Mouse (Mus musculus): Measurements from ENCODE around the gene Rhot2.

DNA sequence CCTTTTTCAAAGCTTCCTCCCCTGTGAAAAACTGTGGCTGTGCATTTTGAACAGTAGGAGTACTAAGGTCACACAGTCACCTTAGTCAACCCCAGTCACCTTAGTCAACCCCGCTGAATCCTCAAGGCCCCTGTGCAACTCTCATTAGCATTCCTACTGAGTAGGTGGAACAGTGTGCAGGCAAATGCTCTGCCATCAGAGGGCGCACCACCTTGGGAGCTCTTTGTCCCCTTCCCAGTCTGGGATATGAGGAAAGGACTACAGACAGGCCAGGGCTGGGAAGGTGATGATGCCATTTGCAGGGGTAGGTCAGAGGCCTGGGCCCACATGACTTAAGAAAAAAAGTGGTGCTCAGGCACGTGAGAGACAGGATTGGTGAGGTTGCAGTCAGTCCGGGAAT lies 34.6 kb upstream of the Rhot2 start:
- TF ChIP-seq CHD2 (IDR thresholded peaks at IDR 0.05; ENCODE audit: low read depth, low read length) = no peak
- TF ChIP-seq MAFK (IDR thresholded peaks at IDR 0.05; ENCODE audit: insufficient read depth, low read depth, low read length) = no peak

All from ES-E14 (cell line).